ENCODE assay signal across 8 mouse cellular contexts in genomic region chr1:42850663-42851397, GRCm38 (mm10). TPM values are rescaled to one million over a fixed set of nuclear protein-coding genes. Genes with fewer than 3 reads are reported as not detected.
A peak's percentile ranks its signal among the peaks of the same experiment; 100 is the strongest.
DNase-seq lines count a peak whose midpoint lies in the region; ATAC-seq lines count a peak whose summit lies in the region.

Gene Mrps9 (plus strand): TSS chr1:42851233.

- H3K4me3 ChIP-seq in heart, embryonic 14.5 days (ENCODE audit: control insufficient read depth in 1 of 2, insufficient read depth in 1 of 2, low read depth in 1 of 2, low read length in 2 of 2) = peak within 1 kb of the TSS; percentile 88 to 99
- H3K4me3 ChIP-seq in liver, embryonic 13.5 days (replicated peaks) = peak within 1 kb of the TSS; percentile 69
- H3K4me3 ChIP-seq in stomach, embryonic 16.5 days (replicated peaks; ENCODE audit: low read length) = peak within 1 kb of the TSS; percentile 100

- WGBS in heart, embryonic 14.5 days = under 1% methylated on average over 23 of the region's 23 CpGs
- WGBS in liver, embryonic 13.5 days (ENCODE audit: insufficient replicate concordance) = under 1% methylated on average over 23 of the region's 23 CpGs
- WGBS in stomach, embryonic 16.5 days = under 1% methylated on average over 23 of the region's 23 CpGs

- peak within 1 kb of the TSS; percentile 92 for H3K9ac ChIP-seq in heart, embryonic 14.5 days (ENCODE audit: low read length)
- peak within 1 kb of the TSS; percentile 81 for H3K9ac ChIP-seq in liver, embryonic 13.5 days
- H3K9ac ChIP-seq in stomach, embryonic 16.5 days (ENCODE audit: low read length) = peak within 1 kb of the TSS; percentile 91

- H3K4me1 ChIP-seq in heart, embryonic 14.5 days (ENCODE audit: control insufficient read depth in 2 of 2, insufficient read depth in 2 of 2, low read length in 2 of 2) = peaks cover 4% of the 10 kb centered on the region in 2 experiments; a peak in 2 of 4 replicates
- H3K4me1 ChIP-seq in liver, embryonic 13.5 days (replicated peaks) = peaks cover 12% of the 10 kb centered on the region
- 0 out of 2 replicates have a peak, but pooled peaks cover 3% of the 10 kb centered on the region for H3K4me1 ChIP-seq in stomach, embryonic 16.5 days (ENCODE audit: control insufficient read depth, insufficient read depth, low read length)

- no peaks in the 10 kb centered on the region for H3K9me3 ChIP-seq in heart, embryonic 14.5 days (ENCODE audit: control insufficient read depth, low read length)
- no peaks in the 10 kb centered on the region for H3K9me3 ChIP-seq in liver, embryonic 13.5 days (replicated peaks)
- no peaks in the 10 kb centered on the region for H3K9me3 ChIP-seq in stomach, embryonic 16.5 days (replicated peaks; ENCODE audit: control insufficient read depth, low read length)

- H3K4me2 ChIP-seq in heart, embryonic 14.5 days (ENCODE audit: low read length) = peak within 1 kb of the TSS; percentile 73
- peak within 1 kb of the TSS; percentile 78 for H3K4me2 ChIP-seq in liver, embryonic 13.5 days
- peak within 1 kb of the TSS; percentile 71 for H3K4me2 ChIP-seq in stomach, embryonic 16.5 days (ENCODE audit: low read depth, low read length)

- peak within 1 kb of the TSS; percentile 63 to 66; a peak in 3 of 4 replicates for H3K27ac ChIP-seq in heart, embryonic 14.5 days (replicated peaks in 1 of 2; ENCODE audit: control insufficient read depth in 1 of 2, insufficient read depth in 1 of 2, low read depth in 2 of 2, low read length in 2 of 2)
- H3K27ac ChIP-seq in liver, embryonic 13.5 days = 0 out of 2 replicates have a peak within 1 kb of the TSS, but pooled peaks have one; percentile 3
- peak within 1 kb of the TSS; percentile 70 for H3K27ac ChIP-seq in stomach, embryonic 16.5 days (ENCODE audit: low read length)

- H3K27me3 ChIP-seq in heart, embryonic 14.5 days (ENCODE audit: control insufficient read depth, insufficient read depth, low read length) = no peaks in the 10 kb centered on the region
- no peaks in the 10 kb centered on the region for H3K27me3 ChIP-seq in liver, embryonic 13.5 days
- no peaks in the 10 kb centered on the region for H3K27me3 ChIP-seq in stomach, embryonic 16.5 days (ENCODE audit: control insufficient read depth, insufficient read depth, low read length)

- H3K36me3 ChIP-seq in heart, embryonic 14.5 days (ENCODE audit: control insufficient read depth, insufficient read depth, low read length) = no peaks in the 10 kb centered on the region
- no peaks in the 10 kb centered on the region for H3K36me3 ChIP-seq in liver, embryonic 13.5 days
- H3K36me3 ChIP-seq in stomach, embryonic 16.5 days (ENCODE audit: control insufficient read depth, insufficient read depth, low read length) = no peaks in the 10 kb centered on the region

- ATAC-seq in CD4-positive, CD25-positive, alpha-beta regulatory T cell, adult 4 months = peak; percentile 97
- peak; percentile 98 for ATAC-seq in heart, embryonic 14.5 days (ENCODE audit: insufficient number of reproducible peaks, insufficient read depth, low FRiP score, low read depth)
- ATAC-seq in liver, embryonic 13.5 days (ENCODE audit: low read depth) = peak; percentile 98
- peak; percentile 99 for ATAC-seq in stomach, embryonic 16.5 days (ENCODE audit: insufficient read depth, low FRiP score)

- DNase-seq in c-Kit-negative CD71-positive TER-119-positive erythroid progenitor cells, embryonic 14.5 days (ENCODE audit: low read depth, low spot score) = peak; percentile 93
- DNase-seq in fibroblast of lung, adult 2 months (ENCODE audit: low read depth) = peak; percentile 97
- DNase-seq in kidney, postnatal 14 days = peak; percentile 98
- DNase-seq in liver, embryonic 13.5 days = peak; percentile 95
- DNase-seq in neural tube, embryonic 10.5 days (ENCODE audit: extremely low spot score, low spot score) = peak; percentile 95

RNA-seq across cellular contexts. Expression of gene Mrps9, which starts in this region (rescaled TPM):
- polyA plus RNA-seq in CD4-positive, CD25-positive, alpha-beta regulatory T cell, adult 4 months (2017; shearing (Covaris generic)) = 10 to 100 TPM; 67.2 to 89.6 TPM
- polyA plus RNA-seq in heart, embryonic 14.5 days (2014; fragmentation: Nextera tagmentation; extraction: Ambion mirVana) = 68.7 and 71.7 TPM in 2 replicates
- polyA plus RNA-seq in liver, embryonic 13.5 days (2015; fragmentation: Nextera tagmentation; extraction: Ambion mirVana) = 32.2 and 34.8 TPM in 2 replicates
- polyA plus RNA-seq in stomach, embryonic 16.5 days (2015; fragmentation: Nextera tagmentation; extraction: Ambion mirVana) = 47.9 and 48.9 TPM in 2 replicates

Comparison
In these comparisons a context has a peak if more than half of its experiments do, and no peak if none do; other contexts are left out.
1. Peak in every context shown above with its lines: DNase-seq, ATAC-seq, H3K4me3 ChIP-seq and H3K27ac ChIP-seq.
2. H3K27ac ChIP-seq: peak in every context shown above with its lines; median percentile 70 in stomach, embryonic 16.5 days; 64 in heart, embryonic 14.5 days; 3 in liver, embryonic 13.5 days.